Mouse (Mus musculus) embryonic fibroblast, embryonic 13.5 days (primary cell): ENCODE measurements around the gene Zdhhc19.

Source experiments
- CTCF ChIP-seq: IDR thresholded peaks from 2 replicates; pipeline ENCODE4 v1.5.1; 2011; ENCODE audit warnings: mild to moderate bottlenecking, control low read depth, low read length, moderate library complexity, borderline replicate concordance; ENCODE audit not compliant: insufficient read depth
- POLR2A ChIP-seq: IDR thresholded peaks from 2 replicates; pipeline ENCODE4 v1.6.1; 2011; ENCODE audit warnings: low read depth, mild to moderate bottlenecking, control low read depth, low read length, moderate library complexity

GRCm38 (mm10) chr16:32610460-32611255 lies 114.6 kb downstream of the Zdhhc19 start:
- no peak for TF ChIP-seq CTCF
- no peak for TF ChIP-seq POLR2A
